ENCODE assay signal across 18 mouse cellular contexts in the genomic region with DNA sequence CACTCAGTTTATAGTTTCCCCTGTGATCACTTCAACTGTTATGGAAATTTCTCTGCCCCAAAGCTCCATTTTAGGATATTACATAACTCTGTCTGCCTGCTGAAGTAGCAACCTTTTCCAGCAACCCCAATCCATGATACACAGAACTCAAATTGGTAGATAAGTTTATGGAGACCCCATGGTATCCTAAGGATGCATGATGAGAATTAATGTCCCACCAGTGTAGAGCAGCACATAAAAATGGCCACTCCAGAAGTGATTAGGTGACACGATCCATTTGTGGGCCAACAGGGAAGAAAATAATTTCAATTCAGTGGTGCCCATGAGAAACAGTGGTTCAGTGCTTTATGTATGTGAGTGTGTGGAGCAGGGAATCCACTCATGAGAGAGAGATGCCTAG.
"Had no signal": no experiment of that assay in that cellular context is flagged by ENCODE, and none has a peak within 500 bp of the region (broad histone marks: within the 10 kb centered on the region; RNA-seq: fewer than 3 reads in every experiment).

No protein-coding gene starts in this region.

- H3K4me2 ChIP-seq: liver, embryonic 12.5 days; lung, embryonic 14.5 days; midbrain, embryonic 12.5 days; neural tube, embryonic 12.5 days had no signal

- ATAC-seq: liver, embryonic 12.5 days; midbrain, embryonic 16.5 days had no signal

- H3K27ac ChIP-seq: liver, embryonic 12.5 days; liver, embryonic 14.5 days; midbrain, embryonic 12.5 days; neural tube, embryonic 12.5 days had no signal

- H3K9me3 ChIP-seq: liver, embryonic 12.5 days; midbrain, embryonic 12.5 days; neural tube, embryonic 12.5 days had no signal

- H3K4me3 ChIP-seq: liver, embryonic 12.5 days; midbrain, embryonic 12.5 days; myocyte; neural tube, embryonic 12.5 days had no signal

- H3K9ac ChIP-seq: liver, embryonic 12.5 days; liver, embryonic 14.5 days; lung, embryonic 14.5 days; midbrain, embryonic 12.5 days; neural tube, embryonic 12.5 days had no signal

- H3K4me1 ChIP-seq: liver, embryonic 12.5 days; midbrain, embryonic 12.5 days; neural tube, embryonic 12.5 days had no signal

- H3K36me3 ChIP-seq: liver, embryonic 12.5 days; midbrain, embryonic 12.5 days; neural tube, embryonic 12.5 days had no signal

- H3K27me3 ChIP-seq: liver, embryonic 12.5 days; midbrain, embryonic 12.5 days; neural tube, embryonic 12.5 days had no signal

- DNase-seq: lung, adult 18-20 months; lung, embryonic 14.5 days; lung, postnatal 10 days; lung, postnatal 4 days; midbrain, embryonic 14.5 days; retina, postnatal 1 day; right cerebral cortex, adult 18-20 months; right cerebral cortex, postnatal 25 days; right cerebral cortex, postnatal 4 days; spleen, adult 18-20 months; thymus, adult 18-20 months; thymus, postnatal 36 days had no signal
